Mouse (Mus musculus): ENCODE data around the gene Fyb.

The Fyb gene

DNA sequence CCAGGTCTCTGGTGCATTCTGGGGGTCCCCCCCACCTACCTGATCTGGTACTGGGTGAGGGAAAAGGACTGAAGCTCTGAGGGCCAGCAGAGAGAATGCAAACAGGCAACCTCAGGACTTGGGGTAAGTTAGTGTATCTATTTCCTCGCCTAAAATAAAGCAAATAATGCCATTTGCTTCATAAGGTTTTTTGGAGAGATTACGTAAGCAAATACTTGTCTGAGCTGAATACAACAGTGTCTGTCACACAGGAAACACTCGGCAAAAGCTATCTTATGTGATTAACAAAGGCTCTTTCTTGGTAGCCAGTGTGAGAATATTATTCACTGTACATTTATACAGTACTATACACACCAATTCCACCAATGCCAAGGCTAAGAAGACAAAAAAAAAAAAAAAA lies 76.0 kb downstream of the Fyb start:
- DNase-seq (ENCODE audit: low spot score) = no peak

DNA sequence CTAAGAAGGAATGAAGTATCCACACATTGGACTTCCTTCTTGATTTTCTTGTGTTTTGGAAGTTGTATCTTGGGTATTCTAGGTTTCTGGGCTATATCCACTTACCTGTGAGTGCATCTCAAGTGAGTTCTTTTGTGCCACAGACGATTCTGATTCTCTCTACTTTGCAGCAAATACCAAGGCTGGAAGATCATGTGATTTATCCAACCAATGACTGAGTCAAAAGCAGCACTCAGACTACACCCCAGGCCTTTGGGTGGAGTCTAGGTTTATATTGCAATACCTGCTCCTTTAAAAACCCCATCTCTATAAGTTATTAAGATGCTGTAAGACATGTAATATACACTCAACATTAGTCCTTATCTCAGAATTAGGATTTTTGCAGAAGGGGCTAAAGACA lies 77.7 kb downstream of the Fyb start:
- DNase-seq (ENCODE audit: low spot score) = no peak

- no peak for DNase-seq (ENCODE audit: low spot score)
Measured at GRCm38 (mm10) chr15:6601330-6601729, 78.7 kb downstream of the Fyb start.

DNA sequence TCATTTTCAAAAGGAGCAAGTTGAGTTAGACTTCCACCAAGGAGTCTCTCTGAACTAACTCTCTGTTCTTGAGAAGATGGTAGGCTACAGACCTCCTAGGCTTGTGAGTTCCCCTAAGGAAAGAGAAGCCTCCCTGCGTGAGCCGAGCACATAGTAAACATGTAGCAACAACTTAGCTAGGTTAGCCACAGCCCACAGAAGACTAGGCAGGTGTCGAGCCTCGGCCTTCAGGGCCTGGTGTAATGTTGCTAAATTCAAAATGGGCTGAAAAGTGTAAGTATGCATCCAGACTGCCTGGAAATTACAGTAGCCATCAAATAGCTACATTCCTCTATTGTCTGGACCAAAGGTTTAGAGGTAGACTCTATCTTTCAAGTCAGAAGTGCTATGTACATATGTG lies 79.3 kb downstream of the Fyb start:
- DNase-seq (ENCODE audit: low spot score) = no peak

DNA sequence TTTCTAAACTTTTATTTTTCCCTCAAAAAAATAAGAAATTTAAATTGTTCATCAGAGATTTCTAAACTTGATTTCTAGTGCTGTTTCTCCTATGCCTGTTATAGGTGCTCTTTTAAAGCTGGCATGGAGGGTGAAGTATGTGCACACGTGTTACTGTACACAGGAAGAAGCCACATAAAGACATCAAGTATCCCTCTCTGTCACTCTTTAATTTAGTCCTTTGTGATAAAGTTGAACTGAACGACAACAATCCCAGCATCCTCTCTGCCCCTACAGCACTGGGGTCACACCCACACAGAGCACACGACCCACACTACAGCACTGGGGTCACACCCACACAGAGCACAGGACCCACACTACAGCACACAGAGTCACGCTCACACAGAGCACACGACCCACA lies 88.0 kb downstream of the Fyb start:
- no peak for DNase-seq (ENCODE audit: low spot score)

- DNase-seq (ENCODE audit: low spot score) = no peak
Measured at GRCm38 (mm10) chr15:6612835-6613234, 90.2 kb downstream of the Fyb start.

GRCm38 (mm10) chr15:6616382-6617149 lies 93.9 kb downstream of the Fyb start:
- no peak for DNase-seq (ENCODE audit: low spot score)

- no peak for DNase-seq (ENCODE audit: low spot score)
Measured at GRCm38 (mm10) chr15:6619558-6620316, 97.1 kb downstream of the Fyb start.

DNA sequence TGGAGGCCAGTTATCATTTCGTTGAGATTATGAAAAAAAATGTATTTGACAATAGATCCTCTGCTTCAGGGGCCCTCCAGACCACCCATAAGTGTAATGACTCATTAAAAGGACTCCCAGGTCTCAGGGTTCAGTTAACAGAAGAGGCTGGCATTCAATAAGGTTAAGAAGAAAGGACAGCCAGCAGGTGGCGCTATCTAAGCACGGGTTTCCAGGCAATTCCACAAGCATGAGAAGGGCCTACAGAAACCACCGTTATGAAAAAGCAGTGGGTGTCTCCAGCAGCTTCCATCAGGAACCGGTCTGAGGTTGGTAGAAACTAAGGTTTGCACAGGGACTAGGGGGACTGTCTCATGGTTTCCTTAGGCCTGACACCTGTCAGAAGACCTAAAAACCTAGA lies 99.9 kb downstream of the Fyb start:
- peak; percentile 86 for DNase-seq (ENCODE audit: low spot score)

DNA sequence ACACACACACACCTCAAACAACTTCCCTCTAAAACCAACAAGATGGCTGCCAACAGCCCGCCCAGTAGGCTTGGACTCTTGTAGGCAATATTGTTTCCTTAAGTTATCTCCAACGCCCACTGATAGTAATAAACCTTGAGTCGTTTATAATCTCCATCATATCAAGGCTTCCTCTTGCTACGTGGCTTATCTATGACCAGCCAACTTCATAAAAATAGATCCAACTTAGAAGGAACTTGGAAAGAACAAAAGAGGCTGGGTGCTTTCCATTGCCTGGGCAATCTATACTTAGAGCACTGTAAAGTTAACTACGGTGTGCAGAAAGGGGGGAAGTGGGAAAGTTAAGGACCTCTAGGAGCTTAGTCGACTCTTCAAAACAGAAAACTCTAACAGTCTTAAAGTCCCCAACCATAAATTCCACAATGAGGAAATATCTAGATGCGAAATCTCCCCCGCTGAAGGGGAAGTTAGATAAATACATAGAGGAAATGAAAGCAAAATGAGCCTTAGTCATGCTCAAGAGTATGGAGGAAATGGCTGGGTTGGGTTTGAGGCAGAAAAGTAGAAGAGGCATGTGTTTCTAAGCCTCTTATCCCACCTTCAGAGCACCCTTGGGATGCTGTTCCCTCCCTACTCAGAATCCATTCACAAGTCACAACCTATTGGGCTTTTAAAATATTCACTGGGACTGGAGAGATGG lies 101.0 kb downstream of the Fyb start:
- no peak for DNase-seq (ENCODE audit: low spot score)

DNA sequence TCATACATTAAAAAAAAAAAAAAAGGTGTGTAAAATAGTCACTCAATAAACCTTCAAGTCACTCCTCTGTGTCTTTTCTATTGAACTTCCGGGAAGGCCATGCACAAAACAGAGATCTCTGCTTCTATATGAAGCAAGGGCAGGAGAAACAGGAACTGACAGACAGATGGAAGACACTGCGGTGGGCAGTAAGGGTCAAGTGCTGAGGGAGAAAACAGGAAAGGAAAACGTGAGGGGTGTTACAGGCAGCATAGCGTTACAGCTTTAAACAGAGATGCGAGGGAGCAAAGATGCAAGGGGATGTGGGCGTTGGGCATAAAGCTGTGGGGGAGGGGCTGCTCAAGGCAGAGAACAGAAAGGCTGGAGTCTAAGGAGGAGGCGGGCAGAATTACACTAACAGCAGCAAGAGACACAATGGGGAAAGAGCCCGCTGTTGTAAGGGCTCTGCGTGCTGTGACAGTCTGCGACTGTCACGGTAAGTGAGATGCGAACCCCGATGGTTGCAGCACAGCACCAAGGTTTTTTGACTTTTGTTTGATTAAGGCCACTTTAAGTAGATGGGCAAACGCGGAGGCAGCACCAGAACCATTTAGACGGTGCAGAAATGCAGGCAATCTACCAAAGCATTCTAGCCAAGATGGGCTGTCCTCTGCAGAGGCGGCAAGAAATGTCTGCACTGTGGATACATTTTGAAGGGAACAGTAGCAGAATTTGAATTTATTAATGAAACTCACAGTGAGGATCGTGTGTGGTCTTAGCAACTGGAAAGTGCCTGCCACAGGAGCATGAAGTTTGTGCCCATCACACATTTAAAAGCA lies 101.9 kb downstream of the Fyb start:
- DNase-seq (ENCODE audit: low spot score) = no peak

DNA sequence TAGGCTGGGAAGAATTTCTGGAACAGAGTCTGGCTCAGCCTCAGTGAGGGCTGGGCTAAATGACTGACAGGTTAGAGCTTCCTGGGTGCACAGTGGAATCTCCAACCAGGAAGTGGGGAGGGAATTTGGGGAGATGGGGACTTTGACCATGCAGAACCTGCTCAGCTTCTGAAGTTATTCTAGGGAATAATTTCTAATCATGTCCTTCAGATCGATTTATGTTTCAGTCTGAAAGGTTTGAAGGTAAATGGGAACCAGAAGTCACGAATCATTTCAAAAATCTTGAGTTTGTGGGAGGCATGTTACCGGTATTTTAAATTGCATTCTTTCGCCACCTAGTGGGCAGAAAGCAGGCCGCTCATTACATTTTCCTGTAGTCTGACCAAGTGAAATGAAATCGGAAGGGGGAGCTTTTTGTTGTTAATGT lies 103.0 kb downstream of the Fyb start:
- DNase-seq (ENCODE audit: low spot score) = peak; percentile 46

- no peak for DNase-seq (ENCODE audit: low spot score)
Measured at GRCm38 (mm10) chr15:6626123-6626522, 103.5 kb downstream of the Fyb start.

- DNase-seq (ENCODE audit: low spot score) = no peak
Measured at GRCm38 (mm10) chr15:6628431-6629077, 105.9 kb downstream of the Fyb start.

- no peak for DNase-seq (ENCODE audit: low spot score)
Measured at GRCm38 (mm10) chr15:6629174-6629573, 106.5 kb downstream of the Fyb start.

DNA sequence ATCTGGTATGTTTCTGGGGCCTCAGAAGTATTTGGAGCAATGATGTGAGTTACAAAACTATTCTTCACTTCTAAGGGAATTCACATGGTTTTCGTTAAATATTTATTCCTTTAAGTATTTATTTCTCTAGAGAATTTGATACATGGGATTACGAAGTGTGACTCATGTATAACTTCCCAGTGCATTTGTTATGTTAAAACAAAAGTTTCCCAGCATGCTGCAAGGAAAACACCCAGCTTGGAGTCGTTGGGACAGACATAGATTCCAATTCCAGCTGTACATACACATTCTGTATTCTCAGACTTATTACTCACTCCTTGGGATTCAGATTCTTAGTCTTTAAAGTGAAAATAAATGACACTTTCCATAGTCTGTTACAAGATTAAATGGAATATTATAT lies 112.8 kb downstream of the Fyb start:
- DNase-seq (ENCODE audit: low spot score) = no peak

- DNase-seq (ENCODE audit: low spot score) = no peak
Measured at GRCm38 (mm10) chr15:6642223-6642622, 119.6 kb downstream of the Fyb start.

GRCm38 (mm10) chr15:6645498-6645897 lies 122.8 kb downstream of the Fyb start:
- DNase-seq (ENCODE audit: low spot score) = no peak

- no peak for DNase-seq (ENCODE audit: low spot score)
Measured at GRCm38 (mm10) chr15:6647066-6647465, 124.4 kb downstream of the Fyb start.

- no peak for DNase-seq (ENCODE audit: low spot score)
Measured at GRCm38 (mm10) chr15:6648757-6649403, 126.2 kb downstream of the Fyb start.

DNA sequence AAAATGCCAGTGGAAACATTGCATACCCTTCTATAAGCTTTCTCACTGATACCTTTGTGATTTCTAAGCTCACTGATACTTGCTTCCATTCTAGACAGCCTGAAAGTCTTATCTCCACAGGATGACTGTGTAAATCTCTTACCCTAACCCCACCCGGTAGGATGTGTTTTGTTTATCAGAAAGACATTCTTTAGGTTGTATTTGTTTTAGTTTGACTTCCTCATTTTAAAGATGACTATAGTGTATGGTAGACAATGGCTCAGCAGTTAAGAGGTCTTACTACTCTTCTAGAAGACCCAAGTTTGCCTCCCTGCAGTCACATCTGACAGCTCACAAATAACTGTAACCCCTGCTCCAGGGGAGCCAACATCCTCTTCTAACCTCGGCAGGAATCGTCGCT lies 130.4 kb downstream of the Fyb start:
- no peak for DNase-seq (ENCODE audit: low spot score)

All from urinary bladder, postnatal 14 days (tissue).